Mouse (Mus musculus): Measurements from ENCODE around the gene 1700028K03Rik. TPM values are rescaled to one million over a fixed set of nuclear protein-coding genes. Genes with fewer than 3 reads are reported as not detected.

The 1700028K03Rik gene
- not detected for total RNA-seq (2023)

DNA sequence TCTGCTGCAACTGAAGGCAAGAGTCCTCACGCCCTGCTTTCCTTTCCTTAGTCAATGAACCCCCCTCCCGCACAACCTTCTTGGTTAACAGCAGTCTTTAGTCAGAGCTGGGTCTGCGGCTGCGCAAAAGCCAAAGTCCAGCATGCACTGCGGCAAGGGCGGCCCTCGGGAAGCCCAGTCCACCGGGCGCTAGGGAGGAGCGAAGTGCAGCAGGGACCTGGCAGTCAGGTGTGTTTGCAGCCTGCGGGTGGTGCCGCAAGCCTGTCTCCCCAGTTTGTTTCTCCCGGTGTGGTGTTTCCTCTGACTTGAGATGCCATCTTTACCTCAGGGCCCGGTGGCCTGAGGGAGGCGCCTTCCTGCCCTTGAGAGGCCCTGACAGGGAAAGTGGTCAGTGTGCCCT, at the start of gene 1700028K03Rik:
1700028K03Rik (plus strand) TSS at position 129 of the 400 bp plus-strand sequence.

DNA sequence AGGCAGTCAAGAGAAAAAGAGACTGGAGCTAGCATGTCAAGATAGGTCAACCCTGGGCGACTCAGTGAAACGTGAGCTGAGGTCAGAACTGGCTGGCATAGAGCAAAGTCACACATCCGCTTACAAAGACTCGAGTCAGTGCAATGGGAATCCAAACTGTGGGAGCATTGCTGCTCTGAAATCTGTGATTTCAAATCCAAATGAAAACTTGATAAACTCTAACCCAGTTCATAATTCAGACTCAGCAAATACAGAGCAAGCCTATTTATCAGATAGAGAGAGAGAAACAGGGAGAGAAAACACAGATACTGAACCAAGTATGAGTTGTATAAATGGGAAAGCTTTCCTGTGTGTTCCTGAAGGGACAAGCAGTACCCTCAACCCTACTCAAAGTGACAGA, 27.2 kb upstream of the 1700028K03Rik start, which contains the start of gene Gm42669:
Gm42669 (plus strand) TSS at position 301 of the 400 bp plus-strand sequence.

DNA sequence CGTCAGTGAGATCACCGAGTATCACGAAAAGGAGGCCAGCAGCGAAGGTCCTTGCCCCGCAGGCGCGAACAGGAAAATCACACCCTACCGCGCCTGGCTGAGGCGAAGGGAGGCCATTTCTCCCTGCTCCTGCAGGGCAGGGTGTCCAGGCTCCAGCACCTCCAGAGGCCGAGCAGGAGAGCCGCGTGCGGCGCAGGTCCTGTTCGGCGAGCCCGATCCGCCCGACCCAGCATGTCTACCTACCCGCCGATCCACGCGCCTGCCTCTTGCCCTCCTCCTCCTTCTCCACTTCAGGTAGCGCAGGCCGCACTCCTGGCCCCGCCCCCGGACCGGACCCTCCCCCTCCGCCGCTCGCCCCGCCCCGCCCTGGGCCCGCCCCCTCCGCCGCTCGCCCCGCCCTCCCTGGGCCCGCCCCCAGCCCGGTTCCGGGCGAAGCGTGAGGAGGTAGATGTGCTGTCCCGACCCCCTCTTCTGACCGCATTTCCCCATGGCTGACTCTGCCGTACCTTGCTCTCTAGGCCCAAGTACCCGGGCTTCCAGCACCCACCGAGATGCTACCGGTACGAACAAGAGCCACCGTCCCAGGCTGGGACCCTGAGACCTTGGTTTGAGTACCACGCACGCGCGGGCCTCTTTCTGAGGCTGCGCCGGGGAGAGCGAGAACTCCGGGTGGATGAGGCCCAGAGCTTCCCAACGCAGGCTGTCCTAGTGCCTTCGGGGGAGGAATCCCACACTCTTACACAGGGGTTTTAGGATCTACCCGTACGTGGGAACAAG, 63.0 kb downstream of the 1700028K03Rik start, which contains the start of the genes Rpap2 and Glmn:
Rpap2 (plus strand) TSS at position 73 of the 777 bp plus-strand sequence.
Glmn (minus strand) TSS at position 588 of the 777 bp plus-strand sequence.

Other genes starting within 250 kb of the 1700028K03Rik start
- gene Tgfbr3, start 245.1 kb upstream of the 1700028K03Rik start, total RNA-seq (2023): 98.9 TPM
- 1.5 TPM for gene Brdt, start 203.6 kb upstream of the 1700028K03Rik start, total RNA-seq (2023)
- 1.1 TPM for gene Ephx4, start 132.0 kb upstream of the 1700028K03Rik start, total RNA-seq (2023)
- not detected for gene Lpcat2b, start 103.2 kb upstream of the 1700028K03Rik start, total RNA-seq (2023)
- gene Btbd8, start 96.7 kb upstream of the 1700028K03Rik start, total RNA-seq (2023): 10.2 TPM
- gene Gm42669, start 27.1 kb upstream of the 1700028K03Rik start, total RNA-seq (2023): 0.47 TPM
- 26.1 TPM for gene Rpap2, start 62.7 kb downstream of the 1700028K03Rik start, total RNA-seq (2023)
- gene Glmn, start 63.2 kb downstream of the 1700028K03Rik start, total RNA-seq (2023): 10.9 TPM
- gene Gfi1, start 191.3 kb downstream of the 1700028K03Rik start, total RNA-seq (2023): 24.3 TPM

Measured in CD4-positive naive resting alpha-beta T cell, adult 76 days (primary cell).